In genomic region chr12:54167737-54168136, GRCm38 (mm10) we compare ENCODE assay signal across 11 mouse cellular contexts. TPM values are rescaled to one million over a fixed set of nuclear protein-coding genes. Genes with fewer than 3 reads are reported as not detected.
DNase-seq lines count a peak whose midpoint lies in the region; ATAC-seq and TF ChIP-seq lines count a peak whose summit lies in the region.
"Had no signal": no experiment of that assay in that cellular context is flagged by ENCODE, and none has a peak within 500 bp of the region (broad histone marks: within the 10 kb centered on the region; RNA-seq: fewer than 3 reads in every experiment).

No protein-coding gene starts in this region.

- WGBS in liver, postnatal 0 days (ENCODE audit: insufficient replicate concordance) = 82% methylated on average over 6 of the region's 6 CpGs

- no peak for TF ChIP-seq EP300 in liver, postnatal 0 days (IDR thresholded peaks at IDR 0.05; ENCODE audit: low read depth)

- H3K4me2 ChIP-seq in liver, postnatal 0 days (ENCODE audit: low read depth, low read length) = no peak overlapping the region

- no peak overlapping the region for H3K27ac ChIP-seq in left cerebral cortex, adult 2 months
- H3K27ac ChIP-seq in liver, postnatal 0 days (ENCODE audit: low read depth) = no peak overlapping the region

- no peak overlapping the region for H3K4me3 ChIP-seq in left cerebral cortex, adult 2 months
- H3K4me3 ChIP-seq in E14TG2a.4 (replicated peaks; ENCODE audit: low read length) = no peak overlapping the region
- no peak overlapping the region for H3K4me3 ChIP-seq in liver, postnatal 0 days (ENCODE audit: low read depth, low read length)

- no peak overlapping the region for H3K9ac ChIP-seq in liver, postnatal 0 days (replicated peaks)

- H3K27me3 ChIP-seq in E14TG2a.4 (ENCODE audit: insufficient read depth, low read length) = no peaks in the 10 kb centered on the region
- H3K27me3 ChIP-seq in liver, postnatal 0 days (ENCODE audit: insufficient read depth, low read length) = no peaks in the 10 kb centered on the region

- peaks cover 23% of the 10 kb centered on the region for H3K9me3 ChIP-seq in E14TG2a.4 (ENCODE audit: low read length)
- no peaks in the 10 kb centered on the region for H3K9me3 ChIP-seq in liver, postnatal 0 days (ENCODE audit: low read length)

- H3K4me1 ChIP-seq in E14TG2a.4 (replicated peaks; ENCODE audit: low read depth, low read length) = peaks cover 73% of the 10 kb centered on the region
- peaks cover 21% of the 10 kb centered on the region for H3K4me1 ChIP-seq in liver, postnatal 0 days (ENCODE audit: insufficient read depth)

- DNase-seq in CD4-positive, CD25-positive, alpha-beta regulatory T cell, adult 2 months (ENCODE audit: low read depth, low spot score) = peak; percentile 47
- DNase-seq in left cerebral cortex, adult 2 months (ENCODE audit: extremely low spot score in 1 of 2, low spot score in 2 of 2) = no peak
- DNase-seq in left cerebral cortex, adult 9 months (ENCODE audit: low spot score in 2 of 2) = no peak
- peak; percentile 50 for DNase-seq in liver, postnatal 0 days
- DNase-seq in right cerebral cortex, postnatal 25 days = no peak
- DNase-seq in right cerebral cortex, postnatal 36 days (ENCODE audit: low spot score in 2 of 2) = no peak
- DNase-seq: cerebellum, adult 9-10 months; heart, postnatal 10 days; kidney, adult 9 months had no signal

- intact Hi-C loops in left cerebral cortex, adult 2 months (cut with DNase I) = no loop called here

- H3K36me3 ChIP-seq in E14TG2a.4 (ENCODE audit: insufficient read depth, low read length) = peaks cover 32% of the 10 kb centered on the region
- H3K36me3 ChIP-seq in liver, postnatal 0 days (replicated peaks; ENCODE audit: insufficient read depth, low read length) = no peaks in the 10 kb centered on the region

- ATAC-seq in CD4-positive, CD25-positive, alpha-beta regulatory T cell, adult 4 months = no peak
- ATAC-seq in liver, postnatal 0 days = no peak

- TF ChIP-seq CTCF in left cerebral cortex, adult 2 months (IDR thresholded peaks at IDR 0.05) = peak; percentile 31
- peak; percentile 40 for TF ChIP-seq CTCF in E14TG2a.4 (conservative IDR thresholded peaks at IDR 0.05; ENCODE audit: low read length)
- peak; percentile 67 for TF ChIP-seq CTCF in liver, postnatal 0 days (IDR thresholded peaks at IDR 0.05; ENCODE audit: low read depth)

RNA-seq across cellular contexts. Expression of gene Egln3, which starts 35.9 kb away (rescaled TPM):
- 1 to 10 TPM; 1.7 TPM for polyA plus RNA-seq in CD4-positive, CD25-positive, alpha-beta regulatory T cell, adult 4 months (2017; shearing (Covaris generic))
- total RNA-seq in left cerebral cortex, adult 2 months (2021) = 10 to 100 TPM; 10.1 to 11.5 TPM
- polyA plus RNA-seq in liver, postnatal 0 days (2015; fragmentation: Nextera tagmentation; extraction: Ambion mirVana) = 8.6 and 12.1 TPM in 2 replicates

Comparison
In these comparisons a context has a peak if more than half of its experiments do, and no peak if none do; other contexts are left out.
1. DNase-seq: peak in CD4-positive, CD25-positive, alpha-beta regulatory T cell, adult 2 months (single experiment) and liver, postnatal 0 days (single experiment); none in left cerebral cortex, adult 2 months (0 of 2), left cerebral cortex, adult 9 months (0 of 2), right cerebral cortex, postnatal 25 days (single experiment) and right cerebral cortex, postnatal 36 days (0 of 2).
2. Peak in every context shown above with its lines, with median percentiles within 50 percentile points of each other: CTCF ChIP-seq.